Mouse (Mus musculus) kidney, postnatal 0 days (tissue): ENCODE results near the gene Pcbp3. TPM values are rescaled to one million over a fixed set of nuclear protein-coding genes. Genes with fewer than 3 reads are reported as not detected.

Experiments used
- ATAC-seq: fragments of 200-750 bp; cut with Nextera tagmentation; replicated peaks from 2 replicates; pipeline ENCODE4 v1.8.0; 2017; ENCODE audit warnings: low read depth, moderate number of reproducible peaks, moderate TSS enrichment, moderate library complexity; ENCODE audit not compliant: low FRiP score
- DNase-seq: peaks from one replicate; pipeline ENCODE4 v3.0.0-alpha.2; 2016; ENCODE audit warnings: low spot score
- H3K27ac ChIP-seq: fragments of 300-500 bp; sonication (generic); 2 replicates; pipeline ENCODE4 v1.5.1; 2014; ENCODE audit warnings: mild to moderate bottlenecking
- H3K27me3 ChIP-seq: fragments of 300-500 bp; sonication (generic); 2 replicates; pipeline ENCODE4 v1.6.1; 2014; ENCODE audit warnings: low read length, mixed read lengths; ENCODE audit not compliant: insufficient read depth
- H3K36me3 ChIP-seq: fragments of 300-500 bp; sonication (generic); 2 replicates; pipeline ENCODE4 v1.6.1; 2014; ENCODE audit warnings: low read length, mixed read lengths; ENCODE audit not compliant: insufficient read depth
- H3K4me1 ChIP-seq: fragments of 300-500 bp; sonication (generic); replicated peaks from 2 replicates; pipeline ENCODE4 v1.6.1; 2014; ENCODE audit warnings: antibody characterized with exemption, low read length, mixed read lengths; ENCODE audit not compliant: insufficient read depth
- H3K4me2 ChIP-seq: fragments of 300-500 bp; sonication (generic); 2 replicates; pipeline ENCODE4 v1.6.1; 2014; ENCODE audit warnings: mild to moderate bottlenecking, low read length, moderate library complexity, mixed read lengths
- H3K4me3 ChIP-seq: fragments of 300-500 bp; sonication (generic); replicated peaks from 2 replicates; pipeline ENCODE4 v1.5.1; 2014; ENCODE audit warnings: low read depth, low read length
- H3K9ac ChIP-seq: fragments of 300-500 bp; sonication (generic); 2 replicates; pipeline ENCODE4 v1.6.1; 2014; ENCODE audit warnings: low read depth, low read length
- H3K9me3 ChIP-seq: fragments of 300-500 bp; sonication (generic); replicated peaks from 2 replicates; pipeline ENCODE4 v1.6.1; 2016; ENCODE audit warnings: low read length, inconsistent platforms, mixed read lengths
- CTCF ChIP-seq: IDR thresholded peaks from 2 replicates; pipeline ENCODE4 v1.5.1; 2016; ENCODE audit warnings: antibody characterized with exemption, low read depth, mild to moderate bottlenecking, moderate library complexity
- WGBS: fragments of 180-500 bp; shearing (Covaris S2); extraction: QIAGEN DNeasy Blood & Tissue Kit; methylation state at CpG from one replicate; pipeline ENCODE4 v1.1.7; 2014; 5-methylcytosine and 5-hydroxymethylcytosine counted together
- polyA plus RNA-seq: library from polyadenylated mRNA; unstranded; fragments of >200 nt; fragmentation: Nextera tagmentation; extraction: Ambion mirVana; gene quantifications from 2 replicates; pipeline ENCODE4 v1.2.1, GENCODE M21; 2015

The Pcbp3 gene
- polyA plus RNA-seq, 1 experiment from 2014 or later, result 32.3 TPM

GRCm38 (mm10) chr10:76736764-76737163 lies 224.9 kb downstream of the Pcbp3 start:
- no peak for DNase-seq
- H3K4me3 ChIP-seq, result no peak overlapping the region

GRCm38 (mm10) chr10:76734979-76735378 lies 226.7 kb downstream of the Pcbp3 start:
- H3K4me3 ChIP-seq, result no peak overlapping the region
- H3K4me2 ChIP-seq, result no peak overlapping the region
- H3K36me3 ChIP-seq, result no peaks in the 10 kb centered on the region
- TF ChIP-seq CTCF, result peak; percentile 92
- under 1% methylated on average over 4 of the region's 4 CpGs for WGBS
- H3K9ac ChIP-seq, result no peak overlapping the region
- 0 out of 2 replicates have a peak, but pooled peaks have one; percentile 17 for ATAC-seq
- peak; percentile 86 for DNase-seq
- H3K9me3 ChIP-seq, result no peaks in the 10 kb centered on the region
- peaks cover 4% of the 10 kb centered on the region; the same call in 1 of the 2 replicates for H3K4me1 ChIP-seq
- H3K27ac ChIP-seq, result no peak overlapping the region
- no peaks in the 10 kb centered on the region for H3K27me3 ChIP-seq

More at GRCm38 (mm10) chr10:76736764-76737163, 224.9 kb downstream of the Pcbp3 start:
- H3K27ac ChIP-seq, result no peak overlapping the region
- no peaks in the 10 kb centered on the region for H3K27me3 ChIP-seq
- H3K9ac ChIP-seq, result no peak overlapping the region
- peaks cover 4% of the 10 kb centered on the region; the same call in 1 of the 2 replicates for H3K4me1 ChIP-seq
- ATAC-seq, result no peak
- no peaks in the 10 kb centered on the region for H3K36me3 ChIP-seq
- 55% methylated on average over 8 of the region's 8 CpGs for WGBS
- TF ChIP-seq CTCF, result no peak
- no peak overlapping the region for H3K4me2 ChIP-seq
- no peaks in the 10 kb centered on the region for H3K9me3 ChIP-seq

GRCm38 (mm10) chr10:76733677-76734068 lies 228.0 kb downstream of the Pcbp3 start:
- 43% methylated on average over 3 of the region's 3 CpGs for WGBS
- no peaks in the 10 kb centered on the region for H3K9me3 ChIP-seq

GRCm38 (mm10) chr10:76732881-76733676 lies 228.6 kb downstream of the Pcbp3 start:
- Histone ChIP-seq H3K4me1 (peaks cover 4% of the 10 kb centered on the region; the same call in 1 of the 2 replicates), H3K9ac (0 out of 2 replicates have a peak overlapping the region, but pooled peaks have one; percentile 1), H3K27me3 (no peaks in the 10 kb centered on the region), H3K27ac (peak overlapping the region; percentile 60), H3K4me3 (no peak overlapping the region), H3K9me3 (no peaks in the 10 kb centered on the region), H3K36me3 (no peaks in the 10 kb centered on the region), H3K4me2 (peak overlapping the region; percentile 21; the same call in 1 of the 2 replicates)
- DNase-seq, result peak; percentile 88
- 15% methylated on average over 17 of the region's 17 CpGs for WGBS
- TF ChIP-seq CTCF, result peak; percentile 77
- peak; percentile 74 for ATAC-seq

More at GRCm38 (mm10) chr10:76733677-76734068, 228.0 kb downstream of the Pcbp3 start:
- Histone ChIP-seq H3K36me3 (no peaks in the 10 kb centered on the region), H3K4me1 (peaks cover 4% of the 10 kb centered on the region; the same call in 1 of the 2 replicates), H3K27me3 (no peaks in the 10 kb centered on the region), H3K4me2 (peak overlapping the region; percentile 21; the same call in 1 of the 2 replicates), H3K4me3 (no peak overlapping the region), H3K27ac (peak overlapping the region; percentile 60; the same call in 1 of the 2 replicates), H3K9ac (0 out of 2 replicates have a peak overlapping the region, but pooled peaks have one; percentile 1)
- DNase-seq (no peak), ATAC-seq (no peak)
- TF ChIP-seq CTCF, result no peak

- ATAC-seq (no peak), DNase-seq (no peak)
- 66% methylated on average over 6 of the region's 6 CpGs for WGBS
- no peak overlapping the region for H3K4me2 ChIP-seq
- H3K9me3 ChIP-seq, result no peaks in the 10 kb centered on the region
- no peaks in the 10 kb centered on the region for H3K27me3 ChIP-seq
- no peaks in the 10 kb centered on the region for H3K36me3 ChIP-seq
- peaks cover 4% of the 10 kb centered on the region; the same call in 1 of the 2 replicates for H3K4me1 ChIP-seq
- no peak overlapping the region for H3K4me3 ChIP-seq
- H3K9ac ChIP-seq, result no peak overlapping the region
- no peak for TF ChIP-seq CTCF
- H3K27ac ChIP-seq, result peak overlapping the region; percentile 60
These were observed 229.3 kb downstream of the Pcbp3 start for GRCm38 (mm10) chr10:76732391-76732790.

GRCm38 (mm10) chr10:76731621-76732239 lies 230.0 kb downstream of the Pcbp3 start:
- no peak for TF ChIP-seq CTCF
- DNase-seq (no peak), ATAC-seq (no peak)
- 49% methylated on average over 20 of the region's 20 CpGs for WGBS
- no peaks in the 10 kb centered on the region for H3K9me3 ChIP-seq
- no peak overlapping the region for H3K4me2 ChIP-seq
- H3K27me3 ChIP-seq, result no peaks in the 10 kb centered on the region
- no peaks in the 10 kb centered on the region for H3K36me3 ChIP-seq
- no peak overlapping the region for H3K9ac ChIP-seq
- H3K4me1 ChIP-seq, result peaks cover 4% of the 10 kb centered on the region; the same call in 1 of the 2 replicates
- H3K4me3 ChIP-seq, result no peak overlapping the region
- peak overlapping the region; percentile 60 for H3K27ac ChIP-seq
